Mouse (Mus musculus) intestine, postnatal 0 days (tissue): ENCODE measurements around the gene Vpreb2. TPM values are rescaled to one million over a fixed set of nuclear protein-coding genes. Genes with fewer than 3 reads are reported as not detected.
A peak's percentile ranks its signal among the peaks of the same experiment; 100 is the strongest.

ENCODE experiments used
- ATAC-seq: fragments of 200-750 bp; cut with Nextera tagmentation; 2 replicates; pipeline ENCODE4 v1.8.0; 2017; ENCODE audit warnings: mild to moderate bottlenecking, moderate TSS enrichment, moderate library complexity
- H3K27ac ChIP-seq: fragments of 300-500 bp; sonication (generic); 2 replicates; pipeline ENCODE4 v1.5.1; 2014; ENCODE audit warnings: mild to moderate bottlenecking, low read depth, low read length, moderate library complexity
- H3K27me3 ChIP-seq: fragments of 300-500 bp; sonication (generic); replicated peaks from 2 replicates; pipeline ENCODE4 v1.6.1; 2014; ENCODE audit warnings: low read length, mixed read lengths; ENCODE audit not compliant: control insufficient read depth, insufficient read depth
- H3K36me3 ChIP-seq: fragments of 300-500 bp; sonication (generic); 2 replicates; pipeline ENCODE4 v1.6.1; 2014; ENCODE audit warnings: mild to moderate bottlenecking, moderate library complexity; ENCODE audit not compliant: control insufficient read depth, insufficient read depth
- H3K4me1 ChIP-seq: fragments of 300-500 bp; sonication (generic); replicated peaks from 2 replicates; pipeline ENCODE4 v1.6.1; 2014; ENCODE audit warnings: antibody characterized with exemption, low read length, mixed read lengths; ENCODE audit not compliant: control insufficient read depth, insufficient read depth
- H3K4me2 ChIP-seq: fragments of 300-500 bp; sonication (generic); replicated peaks from 2 replicates; pipeline ENCODE4 v1.6.1; 2014; ENCODE audit warnings: low read depth, mild to moderate bottlenecking, moderate library complexity
- H3K4me3 ChIP-seq: fragments of 300-500 bp; sonication (generic); 2 replicates; pipeline ENCODE4 v1.5.1; 2014; ENCODE audit warnings: low read depth, low read length
- H3K9ac ChIP-seq: fragments of 300-500 bp; sonication (generic); 2 replicates; pipeline ENCODE4 v1.6.1; 2014; ENCODE audit warnings: mild to moderate bottlenecking, low read depth, low read length
- H3K9me3 ChIP-seq: fragments of 300-500 bp; sonication (generic); 2 replicates; pipeline ENCODE4 v1.6.1; 2016; ENCODE audit warnings: mixed run types; ENCODE audit not compliant: control insufficient read depth
- CTCF ChIP-seq: sonication (generic); IDR thresholded peaks from 2 replicates; pipeline ENCODE4 v1.5.1; 2016; ENCODE audit warnings: low read depth, mild to moderate bottlenecking, control low read depth, antibody characterized with exemption, moderate library complexity
- WGBS: fragments of 180-500 bp; shearing (Covaris S2); extraction: QIAGEN DNeasy Blood & Tissue Kit; methylation state at CpG from one replicate; pipeline ENCODE4 v1.1.7; 2014; 5-methylcytosine and 5-hydroxymethylcytosine counted together
- polyA plus RNA-seq: library from polyadenylated mRNA; unstranded; fragments of >200 nt; fragmentation: Nextera tagmentation; extraction: Ambion mirVana; gene quantifications from 2 replicates; pipeline ENCODE4 v1.2.1, GENCODE M21; 2015

Gene Vpreb2
- polyA plus RNA-seq, 1 experiment from 2014 or later: not detected

GRCm38 (mm10) chr16:17938821-17939220, 41.4 kb upstream of the Vpreb2 start:
- Histone ChIP-seq H3K27me3 (peaks cover 13% of the 10 kb centered on the region; the same call in 1 of the 2 replicates), H3K27ac (peak overlapping the region; percentile 63; the same call in 1 of the 2 replicates), H3K4me1 (no peaks in the 10 kb centered on the region), H3K4me2 (peak overlapping the region; percentile 27), H3K9me3 (no peaks in the 10 kb centered on the region), H3K4me3 (no peak overlapping the region), H3K36me3 (no peaks in the 10 kb centered on the region), H3K9ac (no peak overlapping the region)
- ATAC-seq: peak; percentile 94
- WGBS: 10% methylated on average over 7 of the region's 7 CpGs
- TF ChIP-seq CTCF: peak; percentile 91

DNA sequence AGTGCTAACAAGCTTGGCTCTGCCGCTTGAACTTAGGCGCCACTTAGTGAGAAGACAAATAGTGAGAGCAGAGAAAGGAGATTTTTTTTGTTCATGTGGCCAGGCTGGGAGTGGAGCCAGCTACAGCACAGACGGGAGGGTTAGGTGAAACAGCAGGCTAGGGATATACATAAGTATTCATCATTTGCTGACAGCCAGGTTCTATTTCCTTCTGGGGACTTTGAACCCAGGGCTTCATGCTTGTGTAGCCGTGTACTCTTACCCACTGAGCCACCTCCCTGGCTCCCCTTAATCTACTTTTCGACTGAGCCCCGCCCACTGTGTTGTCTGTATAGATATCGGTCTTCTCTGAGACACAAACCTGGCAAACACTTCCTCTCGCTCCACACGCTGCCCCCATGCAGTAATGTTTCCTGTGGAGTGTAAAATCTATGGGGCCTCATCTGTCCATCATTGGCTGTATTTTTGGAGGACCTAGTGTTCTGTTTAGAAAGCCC, 40.9 kb upstream of the Vpreb2 start:
- Histone ChIP-seq H3K9ac (no peak overlapping the region), H3K27ac (peak overlapping the region; percentile 63), H3K9me3 (no peaks in the 10 kb centered on the region), H3K4me3 (no peak overlapping the region), H3K36me3 (no peaks in the 10 kb centered on the region), H3K27me3 (peaks cover 13% of the 10 kb centered on the region; the same call in 1 of the 2 replicates), H3K4me2 (peak overlapping the region; percentile 27), H3K4me1 (no peaks in the 10 kb centered on the region)
- ATAC-seq: peak; percentile 88
- TF ChIP-seq CTCF: no peak
- 13% methylated on average over 9 of the region's 9 CpGs for WGBS

DNA sequence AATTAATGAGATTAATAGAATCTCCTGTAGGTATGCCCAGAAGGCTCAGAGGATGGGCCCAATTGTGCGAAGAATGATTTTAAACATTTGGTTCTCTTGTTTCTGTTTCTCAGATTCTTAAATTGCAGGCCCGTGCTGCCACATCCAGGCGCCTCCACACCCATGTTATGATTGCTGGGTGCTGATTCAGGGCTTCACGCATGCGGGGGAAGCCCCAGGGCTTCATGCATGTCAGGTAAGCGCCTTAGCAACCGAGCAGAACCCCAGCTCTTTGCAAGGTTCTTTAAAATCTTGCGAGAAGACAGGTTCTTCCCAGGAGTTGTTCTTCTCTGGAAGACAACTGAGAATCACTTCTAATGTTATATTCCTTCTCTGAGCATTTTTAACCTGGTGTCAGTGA, 36.8 kb upstream of the Vpreb2 start:
- Histone ChIP-seq H3K4me2 (no peak overlapping the region), H3K4me3 (no peak overlapping the region), H3K36me3 (no peaks in the 10 kb centered on the region), H3K27me3 (no peaks in the 10 kb centered on the region), H3K27ac (no peak overlapping the region), H3K9ac (no peak overlapping the region), H3K4me1 (no peaks in the 10 kb centered on the region), H3K9me3 (no peaks in the 10 kb centered on the region)
- no peak for ATAC-seq
- no peak for TF ChIP-seq CTCF
- 66% methylated on average over 8 of the region's 8 CpGs for WGBS

GRCm38 (mm10) chr16:17945081-17945831, 35.0 kb upstream of the Vpreb2 start:
- WGBS: 28% methylated on average over 7 of the region's 7 CpGs
- Histone ChIP-seq H3K27ac (no peak overlapping the region), H3K4me2 (peak overlapping the region; percentile 27; the same call in 1 of the 2 replicates)

DNA sequence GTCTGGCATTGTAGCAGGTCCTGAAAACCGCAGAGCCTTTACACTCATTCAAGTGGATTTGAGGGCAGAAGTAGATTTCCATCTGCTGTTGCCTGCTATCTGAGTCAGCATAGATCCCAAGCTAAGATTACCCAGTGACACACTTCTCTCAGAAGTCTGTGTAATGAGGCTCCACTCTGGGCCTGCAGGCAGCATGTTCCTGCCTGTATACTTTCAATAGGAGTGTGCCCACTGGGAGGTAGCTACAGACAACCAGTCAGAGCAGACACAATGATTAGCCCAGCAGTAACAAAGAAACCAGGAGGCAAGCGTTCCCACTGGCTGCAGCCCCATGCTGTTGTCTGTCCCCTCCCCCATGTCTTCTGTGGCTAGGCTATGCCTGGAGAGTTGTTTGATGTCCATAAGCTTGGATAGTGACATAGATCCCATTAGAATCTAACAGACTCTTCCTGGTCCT, 30.8 kb upstream of the Vpreb2 start:
- H3K9me3 ChIP-seq: no peaks in the 10 kb centered on the region
- H3K27ac ChIP-seq: no peak overlapping the region
- TF ChIP-seq CTCF: no peak
- no peak overlapping the region for H3K9ac ChIP-seq
- H3K36me3 ChIP-seq: no peaks in the 10 kb centered on the region
- H3K4me1 ChIP-seq: no peaks in the 10 kb centered on the region
- H3K4me3 ChIP-seq: no peak overlapping the region
- H3K4me2 ChIP-seq: no peak overlapping the region
- ATAC-seq: no peak
- no peaks in the 10 kb centered on the region for H3K27me3 ChIP-seq
- WGBS: 53% methylated on average over 2 of the region's 2 CpGs

More at GRCm38 (mm10) chr16:17945081-17945831, 35.0 kb upstream of the Vpreb2 start:
- H3K36me3 ChIP-seq: no peaks in the 10 kb centered on the region
- ATAC-seq: peak; percentile 81
- no peaks in the 10 kb centered on the region for H3K27me3 ChIP-seq
- no peak for TF ChIP-seq CTCF
- H3K9ac ChIP-seq: no peak overlapping the region
- H3K4me3 ChIP-seq: no peak overlapping the region
- H3K9me3 ChIP-seq: no peaks in the 10 kb centered on the region
- H3K4me1 ChIP-seq: no peaks in the 10 kb centered on the region

DNA sequence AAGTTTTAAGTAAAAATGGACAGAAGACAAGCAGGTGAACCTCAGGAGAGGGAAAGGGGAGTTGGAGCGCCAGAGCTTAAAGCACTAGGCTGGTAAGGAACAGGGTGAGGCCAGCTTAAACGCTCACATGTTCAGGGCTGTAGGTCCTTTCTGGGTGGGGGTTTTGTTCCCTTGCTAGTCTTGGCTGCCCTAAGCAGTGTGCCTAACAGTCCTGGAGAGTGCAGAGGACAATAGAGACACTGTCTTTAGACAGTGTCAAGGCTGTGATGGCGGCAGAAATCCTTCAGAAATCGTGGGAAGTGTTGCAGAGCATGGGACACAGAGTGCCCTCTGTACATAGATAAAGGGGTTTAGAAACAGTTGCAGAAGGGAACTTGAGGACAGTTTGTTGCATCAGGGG, 30.2 kb upstream of the Vpreb2 start:
- Histone ChIP-seq H3K4me3 (no peak overlapping the region), H3K4me1 (no peaks in the 10 kb centered on the region), H3K9ac (no peak overlapping the region), H3K4me2 (no peak overlapping the region), H3K36me3 (no peaks in the 10 kb centered on the region), H3K9me3 (no peaks in the 10 kb centered on the region), H3K27me3 (no peaks in the 10 kb centered on the region), H3K27ac (no peak overlapping the region)
- no peak for ATAC-seq
- no peak for TF ChIP-seq CTCF
- 46% methylated on average over 4 of the region's 4 CpGs for WGBS
